Mouse (Mus musculus): ENCODE measurements around the gene Zfp3.

The Zfp3 gene

DNA sequence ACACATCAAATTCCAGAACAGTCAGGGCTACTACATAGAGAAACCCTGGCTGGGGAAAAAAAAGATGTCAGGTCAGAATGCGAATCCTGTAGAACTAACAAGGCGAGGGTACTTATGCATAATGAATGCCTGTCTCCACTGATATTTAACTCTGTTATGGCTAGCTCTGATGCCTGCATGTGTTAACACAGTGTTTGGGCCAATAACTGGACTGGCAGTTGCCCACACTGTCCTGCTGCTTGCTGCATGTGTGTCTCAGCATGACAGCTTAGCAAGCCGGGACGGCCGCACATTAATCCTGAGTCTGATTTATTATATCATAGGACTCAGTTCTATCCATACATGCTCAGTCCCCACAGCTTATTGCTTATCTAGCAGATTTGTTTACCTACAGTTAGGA is 47.0 kb downstream of the Zfp3 start:
- DNase-seq = no peak

GRCm38 (mm10) chr11:70811471-70812240 is 47.6 kb downstream of the Zfp3 start:
- no peak for DNase-seq

DNA sequence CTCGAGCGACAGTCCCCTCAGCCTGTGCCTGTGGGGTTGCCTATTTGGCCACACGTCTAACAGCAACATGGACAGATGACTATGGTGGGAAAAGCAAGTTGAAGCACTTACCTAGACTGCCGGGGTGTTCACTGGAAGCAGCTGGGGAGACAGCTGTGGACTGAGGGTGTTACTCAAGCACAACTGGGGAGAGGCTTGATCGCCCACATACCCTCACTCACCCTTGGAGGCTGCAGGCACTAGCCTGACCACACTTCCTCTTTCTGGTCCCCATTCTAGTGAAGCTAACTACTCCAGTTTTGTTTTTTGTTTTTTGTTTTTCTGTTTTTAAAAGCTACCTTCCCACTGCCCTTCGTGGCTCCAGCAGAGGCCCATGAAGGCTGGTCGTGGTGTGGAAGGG is 48.4 kb downstream of the Zfp3 start, which contains the start of gene Scimp:
Gene Scimp (minus strand): TSS at position 222 of the 400 bp plus-strand sequence.
- peak; percentile 94 for DNase-seq

GRCm38 (mm10) chr11:70815071-70815470 is 51.1 kb downstream of the Zfp3 start:
- DNase-seq = peak; percentile 62

DNA sequence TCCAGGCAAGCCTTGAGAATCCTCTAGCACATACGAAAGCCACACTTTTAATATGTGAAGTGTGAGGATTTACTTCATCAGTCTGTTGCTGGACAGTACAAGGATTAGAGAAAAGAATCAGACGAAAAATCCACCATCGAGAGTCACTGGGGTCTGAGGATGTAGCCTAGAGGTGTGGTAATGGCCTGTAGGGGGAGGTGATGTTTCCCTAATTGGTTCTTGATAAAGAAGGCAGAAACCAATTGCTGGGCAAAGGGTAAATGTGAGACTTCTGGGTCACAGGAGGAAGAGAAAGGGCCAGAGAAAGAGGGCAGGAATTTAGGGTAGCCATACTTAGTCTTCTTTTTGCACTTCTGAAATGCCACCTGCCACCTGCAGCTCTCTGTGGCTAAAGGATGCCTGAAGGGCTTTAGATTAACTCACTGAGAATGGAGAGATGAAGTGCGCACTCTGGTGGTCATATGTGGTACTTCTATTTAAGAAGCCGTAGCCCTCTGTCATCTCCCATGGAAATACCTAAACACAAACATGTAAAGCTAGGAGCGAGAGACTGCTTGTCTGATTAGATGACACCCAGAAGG is 51.6 kb downstream of the Zfp3 start:
- DNase-seq = peak; percentile 92

- DNase-seq = peak; percentile 84
Observed at GRCm38 (mm10) chr11:70816770-70817169, 52.8 kb downstream of the Zfp3 start.

DNA sequence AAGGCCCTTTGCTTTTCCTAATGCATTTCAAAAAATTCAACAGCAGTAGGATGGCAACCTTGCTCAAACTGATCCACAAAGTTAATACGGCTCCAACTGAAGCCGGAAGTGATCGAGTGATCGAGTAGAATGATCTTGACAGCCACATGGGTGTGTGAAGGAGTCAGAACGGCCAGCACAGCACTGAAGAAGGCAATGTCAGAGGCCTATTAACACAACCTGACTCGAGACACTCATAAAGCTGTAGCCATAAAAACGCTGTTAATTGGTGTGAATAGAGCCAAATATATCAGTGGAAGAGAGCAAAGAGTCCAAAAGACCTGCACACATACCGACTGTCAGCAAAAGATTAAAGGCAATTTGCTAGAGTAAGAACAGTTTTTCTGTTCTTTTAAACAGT is 56.1 kb downstream of the Zfp3 start:
- peak; percentile 72 for DNase-seq

DNA sequence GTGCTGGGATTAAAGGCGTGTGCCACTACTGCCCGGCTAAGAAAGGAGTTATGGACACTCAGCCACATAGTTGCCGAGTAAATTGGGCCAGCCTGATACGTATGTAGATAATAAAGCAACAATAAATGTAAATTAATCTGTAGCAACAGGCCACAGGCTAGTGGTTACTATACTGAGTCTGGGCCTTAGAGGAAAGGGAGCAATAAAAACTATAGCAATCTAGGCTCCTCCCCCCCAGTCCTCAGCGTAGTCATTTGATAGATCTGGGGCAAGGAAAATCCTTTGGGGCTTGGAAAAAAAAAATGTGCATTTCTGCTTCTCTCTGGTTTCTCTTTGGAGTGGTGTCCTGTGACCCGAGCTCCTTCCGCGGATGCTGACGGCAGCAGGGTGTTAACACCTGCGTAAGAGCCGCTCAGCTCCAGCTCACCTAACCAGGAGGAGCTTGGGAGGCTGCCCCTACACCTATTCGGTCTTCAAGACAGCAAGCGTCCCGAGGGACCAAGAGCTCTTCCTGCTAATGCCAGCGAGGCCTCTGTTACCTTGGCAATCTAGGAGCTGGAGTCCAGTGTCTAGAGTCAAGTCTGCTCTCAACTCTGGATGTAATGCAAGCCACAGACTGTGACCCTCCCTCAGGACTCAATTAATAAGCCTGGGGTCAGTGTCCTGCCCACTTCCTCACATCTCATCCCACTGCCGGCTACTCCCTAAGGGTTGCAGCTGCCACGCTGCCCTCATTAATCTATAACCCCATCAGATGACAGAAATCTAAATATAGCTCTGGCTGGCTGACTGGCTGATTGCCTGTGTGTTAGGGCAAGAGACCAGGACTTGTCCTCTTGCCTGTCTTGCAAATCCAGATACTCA is 58.0 kb downstream of the Zfp3 start:
- DNase-seq = peak; percentile 89
